Mouse (Mus musculus) layer of hippocampus, postnatal 25 days (tissue): ENCODE results near the gene Galnt10. TPM values are rescaled to one million over a fixed set of nuclear protein-coding genes. Genes with fewer than 3 reads are reported as not detected.

ENCODE experiments used
- DNase-seq, 2 experiments: peaks; one replicate each; pipeline ENCODE4 v3.0.0; 2022; ENCODE audit warnings: mixed read lengths in 2 of 2, low spot score in 1 of 2; ENCODE audit errors: extremely low spot score in 1 of 2
- total RNA-seq, 2 experiments: library from RNA; stranded (reverse); gene quantifications; 2 replicates each; pipeline ENCODE4 v1.2.3; 2021

Gene Galnt10
- total RNA-seq, 2 experiments from 2014 or later = 7.1 TPM

DNA sequence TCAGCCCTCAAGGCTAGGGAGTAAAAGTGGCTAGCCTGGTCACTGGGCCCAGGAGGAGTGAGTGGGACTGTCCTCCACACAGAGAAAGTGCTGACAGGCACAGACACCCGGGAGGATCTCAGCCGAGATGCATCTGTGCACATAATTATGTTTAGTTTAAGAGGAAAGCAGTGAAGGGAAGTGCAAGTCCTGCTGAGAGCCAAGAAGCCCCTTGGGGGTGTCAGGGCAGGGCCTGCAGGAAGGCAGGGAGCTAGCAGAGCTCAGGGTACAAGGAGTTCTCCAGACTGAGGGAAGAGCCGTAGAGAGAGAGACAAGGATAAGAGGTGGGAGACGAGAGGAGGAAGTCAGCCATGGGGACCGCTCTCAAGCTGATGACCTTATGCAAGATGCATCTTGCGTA lies 130.6 kb downstream of the Galnt10 start:
- no peak for DNase-seq

DNA sequence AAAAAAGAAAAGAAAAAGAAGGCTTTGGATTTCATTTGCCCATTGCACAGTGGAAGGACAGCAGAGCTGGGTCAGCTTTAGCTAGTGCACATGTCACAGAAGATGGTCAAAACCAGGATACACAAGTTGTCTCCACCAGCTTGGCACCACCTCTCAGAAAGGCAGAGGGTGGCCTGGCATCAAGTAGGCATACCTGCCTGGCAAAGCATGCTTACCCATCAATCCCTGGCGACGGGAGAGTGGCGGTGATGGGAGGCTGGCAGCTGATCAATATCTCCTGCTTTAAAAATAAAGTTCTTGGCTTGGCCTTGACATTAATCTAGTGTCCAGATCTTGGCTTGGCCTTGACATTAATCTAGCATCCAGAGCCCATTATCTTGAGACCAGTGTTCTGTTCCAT lies 131.3 kb downstream of the Galnt10 start:
- no peak for DNase-seq

DNA sequence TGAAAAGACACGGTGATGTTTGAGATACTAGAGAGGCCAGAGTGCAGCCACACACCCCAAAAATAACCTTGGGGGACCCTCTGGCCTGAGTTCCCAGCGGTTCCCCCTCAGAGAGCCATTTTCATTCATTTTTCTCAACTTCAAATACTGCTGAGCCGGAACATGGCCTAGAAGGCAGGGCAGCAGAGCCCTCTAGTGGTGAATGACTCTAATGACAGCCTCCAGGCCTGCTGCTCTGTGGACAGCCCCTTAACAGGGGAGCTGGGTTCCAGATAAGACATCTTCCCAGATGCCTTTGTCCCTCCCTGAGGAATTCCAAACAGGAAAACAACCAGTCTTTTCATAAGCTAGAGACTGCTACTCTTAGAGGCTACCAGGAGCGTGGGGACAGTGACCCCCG lies 133.1 kb downstream of the Galnt10 start:
- DNase-seq = peak in 1 of 2 experiments; percentile 31

DNA sequence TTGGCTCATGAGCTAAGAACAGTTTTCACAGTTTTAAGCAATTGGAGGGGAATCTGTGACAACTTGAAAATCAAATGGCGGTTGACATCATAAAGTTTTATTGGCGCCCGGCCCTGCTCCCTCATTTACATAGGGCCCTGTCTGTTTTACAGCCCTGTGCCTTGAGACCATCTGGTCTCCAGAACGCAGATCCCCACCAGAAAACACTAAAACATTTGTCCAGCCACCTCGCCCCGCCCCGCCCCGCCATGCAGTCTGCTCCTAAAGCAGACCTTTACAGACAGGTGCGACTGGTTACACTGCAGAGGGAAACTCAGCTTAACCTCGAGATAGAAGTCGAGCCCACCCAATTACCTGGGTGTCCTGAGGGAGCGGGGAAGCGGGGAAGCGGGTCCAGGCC lies 134.6 kb downstream of the Galnt10 start:
- DNase-seq = no peak

DNA sequence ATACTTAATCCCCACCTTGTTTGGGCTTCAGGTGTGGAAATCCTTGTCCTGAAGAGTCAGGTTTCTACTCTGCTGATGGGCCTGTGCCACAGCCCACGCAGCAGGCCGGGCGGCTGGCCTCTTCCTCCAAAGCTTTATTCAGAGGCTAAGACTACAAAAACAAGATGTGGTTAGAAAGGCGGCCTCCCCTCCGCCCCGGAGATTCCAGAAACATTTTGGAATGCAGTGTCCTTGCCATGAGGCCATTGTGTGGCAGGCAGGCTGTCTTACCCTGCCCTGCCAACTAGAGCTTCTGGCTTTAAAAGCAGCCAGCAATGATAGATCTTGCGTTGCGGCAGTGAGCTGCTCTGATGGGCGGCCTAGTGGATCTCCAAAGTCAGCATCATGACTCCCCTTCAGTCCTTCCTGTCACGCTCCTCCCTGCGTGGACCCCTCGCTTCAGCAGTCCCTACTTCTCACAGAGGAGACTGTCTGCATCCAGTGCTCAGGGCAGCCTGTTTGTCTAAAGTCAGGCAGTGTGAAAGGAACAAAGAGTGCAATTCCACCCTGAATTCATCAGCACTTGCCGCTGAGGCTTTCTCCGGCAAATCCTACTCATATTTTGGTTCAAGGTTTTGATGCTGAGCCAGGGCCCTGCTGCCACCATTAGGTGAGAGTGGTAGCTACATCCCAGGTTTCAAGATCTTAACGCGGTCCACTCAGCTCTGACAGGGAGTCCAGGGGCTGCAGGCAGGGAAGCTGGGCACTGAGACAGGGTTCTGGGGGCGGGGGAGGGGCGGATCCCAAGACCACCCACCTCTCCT lies 141.6 kb downstream of the Galnt10 start:
- peak; percentile 24 to 50 for DNase-seq

DNA sequence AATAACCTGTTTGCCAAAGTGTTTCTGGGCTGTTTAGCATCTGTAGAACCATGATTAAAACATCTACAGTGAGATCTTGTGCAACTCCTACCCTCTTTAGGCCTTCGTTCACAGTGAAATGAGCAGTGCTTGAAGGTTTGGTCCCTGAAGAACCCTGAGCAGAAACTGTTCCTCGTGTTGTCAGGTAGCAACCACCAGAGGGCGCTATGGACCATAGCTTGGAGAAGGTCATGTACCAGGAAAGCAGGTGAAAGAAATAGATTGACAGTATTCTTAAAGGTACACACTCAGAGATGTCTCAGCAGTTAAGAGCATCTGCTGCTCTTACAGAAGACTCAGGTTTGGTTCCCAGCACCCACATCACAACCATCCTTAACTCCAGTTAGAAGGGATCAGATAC lies 142.7 kb downstream of the Galnt10 start:
- peak in 1 of 2 experiments; percentile 49 for DNase-seq

DNA sequence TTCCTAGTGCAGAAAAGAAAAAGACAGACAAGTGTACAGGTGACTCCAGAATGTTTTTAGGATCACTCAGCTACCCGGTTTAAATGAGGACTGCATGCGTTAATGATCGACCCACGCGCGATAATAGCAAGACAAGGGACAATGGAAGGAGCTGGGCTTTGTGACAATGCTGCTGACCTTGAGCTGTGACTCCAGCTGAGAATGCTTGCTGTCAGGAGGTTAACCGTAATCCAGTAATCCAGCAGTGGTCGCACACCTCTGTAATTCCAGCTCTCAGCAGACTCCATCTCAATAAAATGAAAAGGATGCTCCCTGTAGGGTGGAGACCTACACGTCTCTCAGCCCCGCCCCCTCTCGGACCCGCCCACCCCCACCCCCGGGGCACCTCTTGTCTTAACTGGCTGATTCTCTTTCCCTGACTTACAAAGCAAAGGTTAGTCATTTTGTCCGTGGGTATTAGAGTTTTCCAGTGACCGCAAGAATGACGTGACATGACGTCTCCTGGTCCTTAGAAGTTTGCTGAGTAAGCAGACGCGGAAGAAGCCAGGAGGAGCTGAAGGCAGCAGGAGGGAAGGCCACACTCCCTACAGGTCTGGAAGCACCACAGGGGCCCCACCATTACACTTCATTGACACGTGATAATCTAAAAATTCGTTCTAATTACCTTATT lies 145.8 kb downstream of the Galnt10 start:
- no peak for DNase-seq

DNA sequence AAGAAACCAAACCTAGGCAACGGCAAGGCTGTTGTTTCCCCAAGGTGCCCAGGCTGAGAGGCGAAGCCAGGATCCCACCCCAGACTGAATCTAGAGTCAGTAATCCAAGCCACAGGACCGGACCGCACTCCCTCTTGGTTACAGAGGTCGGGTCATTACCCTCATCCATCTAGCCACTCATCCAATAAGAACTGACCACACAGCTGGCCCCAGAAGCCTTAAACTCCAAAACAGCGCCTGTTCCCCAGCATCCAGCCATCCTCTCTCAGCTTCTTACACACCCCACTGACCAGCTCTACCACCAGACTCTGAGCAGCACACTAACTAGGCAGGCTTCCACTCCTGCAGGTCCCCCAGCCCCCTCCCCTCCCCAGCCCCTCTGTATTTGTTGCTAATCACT lies 149.8 kb downstream of the Galnt10 start:
- DNase-seq = no peak

DNA sequence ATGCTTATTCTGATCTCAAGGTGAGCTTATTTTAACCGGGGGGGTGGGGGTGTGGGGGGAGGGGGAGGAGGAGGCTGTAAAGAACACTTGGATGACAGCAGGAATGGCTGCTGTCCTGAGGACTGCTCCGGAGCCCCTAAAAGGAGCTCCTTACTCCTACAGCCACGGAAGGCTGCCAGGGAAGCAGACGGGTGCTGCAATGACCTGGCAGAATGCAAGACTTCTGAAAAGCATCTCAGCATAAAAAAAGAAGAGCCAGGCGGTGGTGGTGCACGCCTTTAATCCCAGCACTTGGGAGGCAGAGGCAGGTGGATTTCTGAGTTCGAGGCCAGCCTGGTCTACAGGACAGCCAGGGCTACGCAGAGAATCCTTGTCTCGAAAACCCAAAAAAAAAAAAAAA lies 152.6 kb downstream of the Galnt10 start:
- no peak for DNase-seq

DNA sequence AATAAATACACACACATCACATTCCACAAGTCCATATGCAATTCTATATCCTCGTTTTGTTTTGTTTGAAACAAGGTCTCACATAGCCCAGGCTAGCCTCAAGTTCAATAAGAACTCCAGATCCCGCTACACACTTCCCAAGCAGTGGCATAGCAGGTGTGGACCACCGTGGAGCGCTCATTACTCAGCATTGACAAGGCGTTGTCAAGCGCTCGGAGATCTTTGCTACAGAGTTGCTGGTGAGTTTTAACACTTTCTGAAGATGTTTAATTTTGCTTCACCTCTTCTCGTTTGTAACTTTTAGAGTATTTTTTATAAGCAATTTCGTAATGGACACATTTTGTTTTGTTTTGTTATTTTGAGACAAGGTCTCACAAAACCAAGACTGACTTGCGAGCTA lies 154.2 kb downstream of the Galnt10 start:
- DNase-seq = no peak

DNA sequence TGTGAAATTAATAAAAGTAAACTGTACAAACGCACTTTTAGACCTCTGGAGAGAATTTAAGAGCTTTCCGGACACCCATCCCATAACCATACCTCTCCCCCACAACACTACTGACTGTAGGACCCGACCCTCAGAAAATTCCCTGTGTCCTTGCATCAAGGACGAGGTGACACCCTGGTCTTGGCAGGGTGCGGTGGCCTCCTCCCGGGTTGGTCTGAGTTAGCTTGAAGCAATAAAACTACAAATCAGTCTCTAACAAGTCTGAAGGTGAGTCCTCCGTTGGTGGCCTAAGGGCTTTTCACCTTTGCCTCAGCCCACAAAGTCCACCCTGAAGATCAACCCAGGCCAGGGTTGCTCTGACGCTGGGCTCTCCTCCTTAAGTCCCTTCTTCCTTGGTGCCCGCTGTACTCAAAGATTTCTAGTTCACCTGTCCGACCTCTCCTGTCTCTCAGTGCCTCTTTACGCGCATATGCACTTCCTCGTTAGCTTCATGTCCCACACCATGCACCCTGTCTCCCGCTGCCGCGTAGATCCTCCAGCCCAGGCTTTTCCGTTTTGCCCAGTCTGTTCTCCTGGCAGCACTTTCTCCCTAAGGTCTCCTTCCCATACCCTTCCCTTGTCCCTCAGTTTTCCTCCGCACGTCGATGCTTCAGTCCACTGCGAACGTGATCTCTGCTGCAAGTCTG lies 155.2 kb downstream of the Galnt10 start:
- DNase-seq = no peak

DNA sequence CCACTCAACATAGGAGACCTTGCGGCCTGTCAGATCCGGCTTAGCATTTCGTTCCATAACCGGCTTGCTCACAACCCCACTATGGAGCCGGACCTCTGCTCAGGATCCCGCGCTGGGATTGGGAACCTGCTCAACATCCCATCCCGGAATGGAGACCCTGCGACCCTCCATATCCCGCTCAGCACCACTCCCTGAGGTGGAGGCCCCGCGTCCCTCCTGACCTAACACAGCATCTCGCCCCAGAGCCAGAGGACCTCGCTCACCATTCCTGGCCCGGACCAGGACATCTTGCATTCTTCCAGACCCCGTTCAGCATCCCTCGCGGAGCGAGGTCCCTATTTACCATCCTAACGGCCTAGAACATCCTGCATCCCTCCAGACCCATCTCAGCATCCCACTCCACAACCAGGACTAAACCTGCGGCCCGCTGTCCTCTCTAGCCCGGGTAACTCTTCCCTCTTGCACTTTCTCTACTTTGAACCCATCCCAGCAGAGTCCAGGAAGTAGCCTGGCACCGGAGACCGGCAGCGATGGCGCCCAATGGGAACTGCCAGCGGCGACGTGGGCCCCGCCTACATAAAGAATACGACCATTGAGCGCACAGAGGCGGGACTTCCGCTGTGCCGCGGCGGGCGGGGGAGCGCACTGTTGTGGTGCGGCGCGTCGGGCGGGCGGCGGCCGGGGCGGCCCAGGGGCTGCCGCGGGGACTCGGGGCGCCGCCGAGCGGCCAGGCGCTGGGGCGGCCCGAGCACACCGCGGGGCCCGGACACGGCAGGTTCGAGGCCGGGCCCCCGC lies 155.9 kb downstream of the Galnt10 start, which contains the start of gene Sap30l:
Gene Sap30l (plus strand): TSS at position 667 of the 795 bp plus-strand sequence.
- peak; percentile 90 to 94 for DNase-seq

DNA sequence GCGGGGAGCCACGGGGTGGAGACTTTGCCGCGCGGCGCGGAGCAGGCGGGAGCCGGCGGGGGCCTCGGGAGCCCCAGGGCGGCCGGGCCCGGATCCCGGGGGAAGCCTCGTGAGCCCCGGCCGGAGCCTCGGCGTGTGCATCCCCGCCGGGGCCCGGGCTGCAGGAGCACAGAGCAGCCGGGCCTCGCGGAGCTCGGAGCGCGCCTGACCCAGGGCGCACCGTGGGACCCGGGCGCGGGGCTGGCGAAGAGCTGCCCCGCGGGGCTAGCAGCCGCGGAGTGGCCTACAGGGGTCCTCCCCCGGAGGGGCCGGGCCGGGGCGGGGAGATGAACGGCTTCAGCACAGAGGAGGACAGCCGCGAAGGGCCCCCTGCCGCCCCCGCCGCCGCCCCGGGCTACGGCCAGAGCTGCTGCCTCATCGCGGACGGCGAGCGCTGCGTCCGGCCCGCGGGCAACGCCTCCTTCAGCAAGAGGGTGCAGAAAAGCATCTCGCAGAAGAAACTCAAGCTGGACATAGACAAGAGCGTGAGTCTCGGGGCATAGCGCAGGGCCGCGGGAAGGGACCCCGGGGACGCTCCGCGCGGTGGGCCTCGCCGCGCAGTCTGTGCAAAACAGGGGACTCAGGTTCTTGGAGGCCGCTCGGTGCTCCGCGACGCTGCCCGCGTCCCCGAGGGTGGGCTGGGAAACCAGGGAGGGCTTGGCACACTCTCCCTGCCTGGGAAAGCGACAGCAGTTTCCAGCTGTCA lies 156.7 kb downstream of the Galnt10 start:
- DNase-seq = peak; percentile 42 to 44

DNA sequence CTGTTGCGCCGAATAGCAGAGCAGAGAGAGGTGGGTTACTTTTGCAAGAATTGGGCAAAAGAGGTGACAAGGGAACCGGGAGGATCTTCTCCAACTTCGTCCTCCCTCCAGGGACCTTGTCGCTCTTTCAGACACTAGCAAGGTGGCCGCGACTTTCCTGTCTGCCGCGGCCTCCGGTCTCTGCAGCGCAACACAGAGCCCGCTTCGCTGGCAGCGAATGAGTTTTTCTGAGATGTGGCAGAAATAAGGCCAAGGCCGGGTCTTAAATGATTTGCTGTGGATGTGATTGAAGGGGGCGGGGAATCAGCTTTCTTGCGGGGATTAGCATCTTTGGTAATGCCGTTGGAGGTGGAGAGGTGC lies 157.2 kb downstream of the Galnt10 start:
- DNase-seq = peak in 1 of 2 experiments; percentile 7

DNA sequence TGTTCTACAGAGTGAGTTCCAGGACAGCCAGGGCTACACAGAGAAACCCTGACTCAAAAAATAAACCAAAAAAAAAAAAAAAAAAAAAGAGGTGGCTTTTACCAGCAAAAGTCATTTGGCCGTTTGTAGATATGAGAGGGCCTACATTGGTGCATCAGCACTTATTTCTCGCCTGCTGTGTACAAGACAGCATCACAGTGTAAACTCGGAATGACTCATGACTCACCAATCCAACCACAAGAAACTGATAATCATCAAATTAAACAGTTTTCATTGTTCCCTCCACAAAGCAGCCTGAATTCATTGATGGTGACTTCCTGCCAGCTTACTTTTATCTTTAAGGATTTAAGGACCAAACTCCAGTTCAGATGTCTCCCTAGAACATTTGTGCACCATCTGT lies 159.8 kb downstream of the Galnt10 start:
- no peak for DNase-seq

DNA sequence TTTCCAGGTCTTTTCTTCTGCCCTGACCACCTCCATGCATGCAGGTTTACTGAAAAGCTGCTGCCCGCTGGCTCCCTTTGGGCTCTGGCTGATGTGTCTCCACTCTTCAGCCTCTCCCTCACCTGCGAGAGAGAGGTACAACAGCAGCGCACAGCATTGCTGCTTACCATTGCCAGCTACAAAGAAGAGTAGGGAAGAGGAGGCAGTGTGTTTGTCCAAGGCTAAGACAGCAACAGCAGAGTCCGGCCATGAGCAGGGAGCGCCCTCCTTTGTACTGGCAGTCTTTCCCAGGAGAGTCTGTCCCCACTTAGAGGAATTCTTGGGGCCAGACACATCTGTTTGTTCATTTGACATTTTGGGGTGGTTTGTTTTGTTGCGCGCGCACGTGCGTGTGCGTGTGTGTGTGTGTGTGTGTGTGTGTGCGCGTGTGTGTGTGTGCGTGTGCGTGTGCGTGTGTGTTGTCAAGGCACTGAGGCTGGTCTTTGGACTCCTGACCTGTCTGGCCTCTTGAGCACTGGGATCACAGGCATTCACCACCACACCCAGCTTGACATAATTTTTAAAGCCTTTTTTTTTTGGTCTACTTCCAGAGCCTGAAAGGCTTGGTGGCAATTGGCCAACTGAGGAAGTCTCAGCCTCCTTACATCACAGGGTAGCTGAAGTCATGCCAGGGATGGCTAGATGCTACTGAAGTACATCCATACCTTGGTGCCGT lies 163.9 kb downstream of the Galnt10 start:
- DNase-seq = no peak

DNA sequence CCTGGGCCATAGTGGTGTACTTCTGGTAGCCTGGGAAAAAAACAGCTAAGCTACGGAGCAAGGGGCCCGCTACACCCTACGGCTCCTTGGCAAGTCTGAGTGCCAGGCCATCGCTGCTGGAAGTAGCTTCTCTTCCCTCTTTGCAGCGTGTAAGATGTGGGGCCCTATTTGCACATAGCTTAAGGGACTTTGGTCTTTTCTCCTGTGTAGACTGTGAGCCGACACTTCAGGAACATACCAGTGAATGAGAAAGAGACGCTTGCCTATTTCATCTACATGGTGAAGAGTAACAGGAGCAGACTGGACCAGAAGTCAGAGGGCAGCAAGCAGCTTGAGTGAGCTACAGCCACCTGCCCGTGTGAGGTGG lies 164.5 kb downstream of the Galnt10 start:
- DNase-seq = no peak

DNA sequence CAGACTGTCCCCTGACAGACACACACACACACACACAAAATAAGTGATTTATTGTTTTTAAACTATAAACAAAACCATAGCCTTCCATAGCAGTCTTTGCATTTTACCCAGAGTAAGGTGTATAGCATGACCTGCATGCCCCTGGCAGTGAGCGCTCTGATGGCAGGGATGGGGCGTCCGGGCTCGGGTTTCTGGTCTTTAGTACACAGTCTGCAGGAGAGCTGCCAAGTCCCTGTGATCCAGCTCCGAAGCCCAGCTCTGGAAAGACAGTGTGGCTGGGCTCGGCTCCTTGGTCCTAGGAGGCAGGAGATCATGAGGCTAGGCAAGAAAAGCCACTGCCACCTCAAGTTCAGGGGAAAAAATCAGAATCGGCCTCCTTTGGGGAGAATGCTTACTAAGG lies 165.8 kb downstream of the Galnt10 start:
- DNase-seq = no peak

DNA sequence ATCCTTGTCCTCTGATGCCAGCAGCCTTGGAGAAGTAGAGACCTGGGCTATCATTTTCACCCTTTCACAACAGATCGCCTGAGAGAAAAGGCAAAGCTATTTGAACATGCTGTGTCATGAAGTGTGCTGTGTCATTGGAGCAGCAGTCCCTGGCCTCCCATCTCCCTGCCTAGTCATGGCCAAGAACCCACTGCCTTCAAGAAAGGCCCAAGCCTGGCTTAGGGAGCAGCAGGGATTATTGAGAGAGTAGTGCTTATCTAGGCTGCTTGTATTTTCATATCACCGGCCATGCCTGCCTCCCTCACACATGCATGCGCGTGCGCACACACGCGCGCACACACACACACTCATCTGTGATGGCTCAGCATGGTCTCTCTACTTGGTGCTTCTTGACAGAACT lies 167.0 kb downstream of the Galnt10 start:
- no peak for DNase-seq
